In the genomic region with DNA sequence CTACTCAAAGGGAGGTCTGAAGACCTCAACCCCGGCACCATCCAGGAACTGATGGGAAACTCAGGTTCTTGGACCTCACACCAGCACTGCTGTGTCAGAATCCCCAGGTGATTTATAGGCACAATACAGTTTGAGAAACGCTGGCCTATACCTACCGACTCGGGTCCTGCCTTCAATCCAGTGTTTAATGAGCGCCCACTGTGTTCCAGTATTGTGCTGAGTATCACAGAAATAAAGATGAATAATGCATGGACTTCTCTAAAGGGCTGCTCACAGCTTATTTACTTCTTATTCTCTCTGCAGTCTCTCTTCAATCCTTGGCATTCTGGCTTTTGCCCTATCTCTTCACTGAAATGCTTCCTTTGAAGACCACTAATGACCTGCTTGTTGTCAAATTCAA, we compare ENCODE assay signal across 23 mouse cellular contexts.
"Had no signal": no experiment of that assay in that cellular context is flagged by ENCODE, and none has a peak within 500 bp of the region (broad histone marks: within the 10 kb centered on the region; RNA-seq: fewer than 3 reads in every experiment).

No protein-coding gene starts in this region.

- DNase-seq: gastrocnemius, postnatal 14 days; gastrocnemius, postnatal 36 days; heart, adult 18-20 months; heart, postnatal 14 days; heart, postnatal 36 days; kidney, adult 11 months; kidney, adult 2 months; kidney, adult 9 months; kidney, postnatal 14 days; kidney, postnatal 36 days; layer of hippocampus, adult 9-11 months; layer of hippocampus, postnatal 36 days; left cerebral cortex, postnatal 4 days had no signal

- H3K4me3 ChIP-seq: heart, embryonic 13.5 days; heart, embryonic 15.5 days; hindbrain, embryonic 15.5 days; kidney, embryonic 15.5 days; limb, embryonic 13.5 days; limb, embryonic 15.5 days had no signal

- H3K4me1 ChIP-seq: heart, embryonic 13.5 days; heart, embryonic 15.5 days; kidney, embryonic 15.5 days; limb, embryonic 13.5 days; limb, embryonic 15.5 days had no signal

- ATAC-seq: hindbrain, postnatal 0 days; intestine, embryonic 16.5 days had no signal

- H3K27ac ChIP-seq: heart, embryonic 13.5 days; heart, embryonic 15.5 days; hindbrain, embryonic 15.5 days; hindbrain, postnatal 0 days; kidney, embryonic 15.5 days; kidney, postnatal 0 days; limb, embryonic 13.5 days; limb, embryonic 15.5 days had no signal

- H3K4me2 ChIP-seq: heart, embryonic 11.5 days; heart, embryonic 13.5 days; heart, embryonic 15.5 days; hindbrain, embryonic 15.5 days; kidney, embryonic 15.5 days; limb, embryonic 13.5 days; limb, embryonic 15.5 days had no signal

- H3K9me3 ChIP-seq: heart, embryonic 15.5 days; hindbrain, embryonic 15.5 days; kidney, embryonic 15.5 days; limb, embryonic 13.5 days; limb, embryonic 15.5 days had no signal

- H3K9ac ChIP-seq: heart, embryonic 13.5 days; heart, embryonic 15.5 days; hindbrain, embryonic 15.5 days; kidney, embryonic 15.5 days; limb, embryonic 13.5 days; limb, embryonic 15.5 days had no signal

- H3K27me3 ChIP-seq: heart, embryonic 13.5 days; heart, embryonic 15.5 days; hindbrain, embryonic 15.5 days; kidney, embryonic 15.5 days; limb, embryonic 13.5 days; limb, embryonic 15.5 days had no signal

- H3K36me3 ChIP-seq: heart, embryonic 13.5 days; heart, embryonic 15.5 days; hindbrain, embryonic 15.5 days; kidney, embryonic 15.5 days; limb, embryonic 13.5 days; limb, embryonic 15.5 days had no signal
